Mouse (Mus musculus): ENCODE data around the gene Pitpnm2. TPM values are rescaled to one million over a fixed set of nuclear protein-coding genes. Genes with fewer than 3 reads are reported as not detected.

The Pitpnm2 gene
- polyA plus RNA-seq, 1 experiment from 2014 or later: 5.1 TPM

DNA sequence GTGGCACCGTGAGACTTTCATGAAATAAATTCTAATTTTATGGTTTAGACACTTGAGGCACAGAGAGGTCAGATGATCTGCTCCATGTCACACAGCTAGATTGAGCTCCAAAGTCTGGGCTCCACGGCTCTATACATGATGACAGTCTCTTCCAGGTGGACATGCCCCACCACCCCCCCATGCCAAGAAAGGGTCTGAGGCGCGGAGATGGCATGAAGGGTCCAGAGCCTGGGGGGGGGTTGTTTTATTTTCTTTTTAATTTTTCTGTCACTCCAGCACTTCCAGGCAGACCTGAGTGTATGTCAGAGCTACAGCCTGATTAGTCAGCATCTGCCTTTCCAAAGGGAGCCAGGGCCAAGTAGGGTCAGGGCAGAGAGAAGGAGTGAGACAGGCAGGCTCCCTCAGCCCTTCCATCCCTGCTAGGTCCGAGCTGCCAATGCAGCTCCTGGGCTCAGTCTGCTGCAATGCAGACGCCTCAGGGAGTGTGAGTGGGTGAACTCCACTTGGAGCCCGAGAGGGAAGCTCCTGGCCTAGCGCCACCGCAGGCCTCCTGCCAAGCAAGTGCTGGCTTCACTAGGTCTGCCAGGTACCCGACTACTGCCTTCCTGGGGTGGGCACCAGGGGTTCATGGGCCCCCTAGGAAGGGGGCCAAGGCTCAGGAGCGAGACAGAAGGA lies 156.3 kb downstream of the Pitpnm2 start:
- Histone ChIP-seq H3K9me3 (no peaks in the 10 kb centered on the region), H3K4me1 (peaks cover 21% of the 10 kb centered on the region), H3K4me3 (replicated peaks) (no peak overlapping the region), H3K27ac (no peak overlapping the region), H3K4me2 (no peak overlapping the region), H3K9ac (no peak overlapping the region), H3K27me3 (replicated peaks) (no peaks in the 10 kb centered on the region), H3K36me3 (no peaks in the 10 kb centered on the region)
- WGBS: 74% methylated on average over 11 of the region's 11 CpGs
- no peak for ATAC-seq (ENCODE audit: insufficient read depth, low FRiP score, low read depth)

DNA sequence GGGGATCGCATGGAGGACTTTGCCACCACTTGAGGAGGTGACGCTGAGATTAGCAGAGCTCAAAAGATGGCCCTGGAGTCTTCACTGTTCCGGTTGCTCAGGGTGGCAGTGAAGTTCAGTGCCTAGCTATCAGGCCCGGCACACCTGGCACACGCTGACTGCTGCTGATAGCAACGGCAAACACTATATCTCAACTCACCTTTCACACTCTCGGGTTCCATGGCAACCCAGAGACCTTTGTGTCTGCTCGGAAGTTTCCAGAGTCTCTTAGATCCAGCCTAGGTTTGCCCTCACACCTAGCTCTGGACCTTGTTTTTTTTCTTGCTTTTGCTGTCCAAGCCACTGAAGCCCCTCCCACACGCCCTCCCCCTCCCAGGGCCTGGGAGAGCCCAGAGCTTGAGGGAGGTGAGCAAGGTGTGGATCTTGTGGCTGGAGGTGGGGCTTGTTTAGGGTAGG lies 157.6 kb downstream of the Pitpnm2 start:
- WGBS: 42% methylated on average over 9 of the region's 9 CpGs
- ATAC-seq (ENCODE audit: insufficient read depth, low FRiP score, low read depth): peak; percentile 73
- Histone ChIP-seq H3K9me3 (no peaks in the 10 kb centered on the region), H3K9ac (no peak overlapping the region), H3K4me2 (no peak overlapping the region), H3K27me3 (replicated peaks) (no peaks in the 10 kb centered on the region), H3K36me3 (no peaks in the 10 kb centered on the region), H3K27ac (peak overlapping the region; percentile 55; the same call in 1 of the 2 replicates), H3K4me1 (peaks cover 21% of the 10 kb centered on the region), H3K4me3 (replicated peaks) (no peak overlapping the region)

DNA sequence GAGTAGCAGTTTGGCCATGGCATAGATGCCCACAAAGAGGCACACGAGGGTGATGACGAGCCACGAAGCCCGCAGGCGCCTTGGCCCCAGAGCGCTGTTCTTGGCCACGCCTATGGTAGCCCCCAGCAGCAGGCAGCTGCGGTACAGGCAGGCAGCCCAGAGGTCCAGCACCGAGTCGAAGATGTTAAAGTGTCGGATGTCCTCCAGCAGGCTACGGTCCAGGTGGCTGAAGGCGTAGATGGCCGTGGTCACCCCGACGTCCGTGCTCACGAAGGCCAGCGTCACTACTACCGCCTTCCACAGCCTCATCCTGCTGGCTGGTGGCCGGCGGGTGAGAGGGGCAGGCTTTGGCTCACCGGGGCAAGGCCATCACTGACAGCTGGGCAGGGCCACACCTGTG lies 159.7 kb downstream of the Pitpnm2 start:
- no peak for ATAC-seq (ENCODE audit: insufficient read depth, low FRiP score, low read depth)
- H3K9me3 ChIP-seq: no peaks in the 10 kb centered on the region
- no peak overlapping the region for H3K4me2 ChIP-seq
- H3K36me3 ChIP-seq: no peaks in the 10 kb centered on the region
- no peak overlapping the region for H3K27ac ChIP-seq
- peaks cover 9% of the 10 kb centered on the region for H3K4me1 ChIP-seq
- no peaks in the 10 kb centered on the region for H3K27me3 ChIP-seq (replicated peaks)
- H3K9ac ChIP-seq: no peak overlapping the region
- H3K4me3 ChIP-seq (replicated peaks): no peak overlapping the region
- WGBS: 86% methylated on average over 23 of the region's 23 CpGs

DNA sequence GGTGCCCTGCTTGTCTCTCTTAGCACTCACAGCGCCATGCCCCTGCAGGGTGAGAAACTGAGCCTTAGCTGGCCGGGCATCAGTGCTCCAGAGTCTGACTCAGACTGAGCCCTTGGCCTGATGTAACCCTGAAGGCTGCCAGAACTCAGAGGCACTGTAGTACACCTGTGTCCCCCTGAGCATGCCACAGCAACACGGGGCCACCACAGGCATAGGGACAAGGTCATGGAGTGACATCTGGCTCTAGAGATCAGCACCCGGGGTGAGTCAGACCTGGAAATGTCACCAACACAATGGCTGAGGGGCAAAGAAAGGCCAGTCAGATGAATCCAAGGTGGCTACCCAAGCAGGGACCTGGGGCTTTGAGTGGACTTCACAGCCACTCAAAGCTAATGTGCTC lies 162.7 kb downstream of the Pitpnm2 start:
- no peak overlapping the region for H3K9ac ChIP-seq
- 86% methylated on average over 4 of the region's 4 CpGs for WGBS
- no peak overlapping the region for H3K4me2 ChIP-seq
- no peak overlapping the region for H3K27ac ChIP-seq
- H3K4me1 ChIP-seq: no peaks in the 10 kb centered on the region
- H3K27me3 ChIP-seq (replicated peaks): no peaks in the 10 kb centered on the region
- no peaks in the 10 kb centered on the region for H3K36me3 ChIP-seq
- no peak overlapping the region for H3K4me3 ChIP-seq (replicated peaks)
- no peak for ATAC-seq (ENCODE audit: insufficient read depth, low FRiP score, low read depth)
- H3K9me3 ChIP-seq: no peaks in the 10 kb centered on the region

DNA sequence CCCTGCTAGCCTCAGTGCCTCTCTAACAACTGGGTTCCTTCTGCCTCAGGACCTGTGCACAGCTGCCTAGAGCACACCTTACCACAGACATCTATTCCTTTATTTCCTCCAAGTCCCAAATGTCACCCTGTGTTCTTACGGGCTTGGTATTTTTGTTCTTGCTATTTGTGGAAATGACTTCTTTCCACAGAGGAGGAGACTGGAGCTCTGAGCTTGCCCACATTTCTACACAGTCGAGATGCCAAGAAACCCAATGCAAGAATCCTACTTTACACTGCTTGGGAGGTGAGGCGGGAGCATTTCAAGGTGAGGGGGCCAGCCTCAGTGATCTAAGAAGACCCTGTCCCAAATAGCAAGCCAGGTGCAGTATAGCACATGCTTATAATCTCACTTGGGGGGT lies 164.0 kb downstream of the Pitpnm2 start:
- Histone ChIP-seq H3K27ac (no peak overlapping the region), H3K36me3 (no peaks in the 10 kb centered on the region), H3K9me3 (no peaks in the 10 kb centered on the region), H3K4me3 (replicated peaks) (no peak overlapping the region), H3K4me1 (0 out of 2 replicates have a peak, but pooled peaks cover 5% of the 10 kb centered on the region), H3K4me2 (no peak overlapping the region), H3K27me3 (replicated peaks) (no peaks in the 10 kb centered on the region), H3K9ac (no peak overlapping the region)
- no peak for ATAC-seq (ENCODE audit: insufficient read depth, low FRiP score, low read depth)
- WGBS: 76% methylated on average over 3 of the region's 3 CpGs

DNA sequence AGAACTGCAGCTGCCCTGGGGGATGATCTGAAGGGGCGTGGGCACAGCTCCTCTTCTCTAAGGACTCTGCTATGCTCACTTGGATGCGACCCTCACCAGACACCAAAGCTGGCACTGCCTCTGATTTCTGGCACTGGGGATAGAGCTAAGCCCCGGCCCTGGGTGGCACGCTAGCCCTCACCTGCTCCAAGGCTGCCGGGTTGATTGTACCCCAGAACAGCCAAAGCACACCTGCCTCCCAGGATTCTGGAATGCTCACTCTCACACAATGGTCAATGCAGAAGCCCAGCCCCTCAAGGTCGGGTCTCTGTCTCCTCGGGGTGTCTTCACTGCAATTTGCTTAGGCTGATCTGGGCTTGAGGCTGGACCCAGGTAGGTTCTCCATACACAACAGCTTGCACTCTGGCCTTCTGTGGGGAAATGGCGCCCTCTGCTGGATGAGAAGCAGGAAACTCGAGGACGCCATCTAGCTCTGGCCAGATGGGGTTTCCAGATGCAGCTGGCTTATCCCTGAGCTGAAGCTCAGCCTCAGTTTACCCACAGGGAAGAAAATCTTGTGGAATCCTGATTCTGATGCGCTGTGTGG lies 164.9 kb downstream of the Pitpnm2 start:
- peak; percentile 14; the same call in 1 of the 2 replicates for ATAC-seq (ENCODE audit: insufficient read depth, low FRiP score, low read depth)
- H3K27ac ChIP-seq: peak overlapping the region; percentile 53
- no peak overlapping the region for H3K4me3 ChIP-seq (replicated peaks)
- H3K27me3 ChIP-seq (replicated peaks): no peaks in the 10 kb centered on the region
- H3K4me1 ChIP-seq: 0 out of 2 replicates have a peak, but pooled peaks cover 7% of the 10 kb centered on the region
- H3K36me3 ChIP-seq: no peaks in the 10 kb centered on the region
- 41% methylated on average over 11 of the region's 11 CpGs for WGBS
- no peak overlapping the region for H3K9ac ChIP-seq
- no peaks in the 10 kb centered on the region for H3K9me3 ChIP-seq
- H3K4me2 ChIP-seq: no peak overlapping the region

DNA sequence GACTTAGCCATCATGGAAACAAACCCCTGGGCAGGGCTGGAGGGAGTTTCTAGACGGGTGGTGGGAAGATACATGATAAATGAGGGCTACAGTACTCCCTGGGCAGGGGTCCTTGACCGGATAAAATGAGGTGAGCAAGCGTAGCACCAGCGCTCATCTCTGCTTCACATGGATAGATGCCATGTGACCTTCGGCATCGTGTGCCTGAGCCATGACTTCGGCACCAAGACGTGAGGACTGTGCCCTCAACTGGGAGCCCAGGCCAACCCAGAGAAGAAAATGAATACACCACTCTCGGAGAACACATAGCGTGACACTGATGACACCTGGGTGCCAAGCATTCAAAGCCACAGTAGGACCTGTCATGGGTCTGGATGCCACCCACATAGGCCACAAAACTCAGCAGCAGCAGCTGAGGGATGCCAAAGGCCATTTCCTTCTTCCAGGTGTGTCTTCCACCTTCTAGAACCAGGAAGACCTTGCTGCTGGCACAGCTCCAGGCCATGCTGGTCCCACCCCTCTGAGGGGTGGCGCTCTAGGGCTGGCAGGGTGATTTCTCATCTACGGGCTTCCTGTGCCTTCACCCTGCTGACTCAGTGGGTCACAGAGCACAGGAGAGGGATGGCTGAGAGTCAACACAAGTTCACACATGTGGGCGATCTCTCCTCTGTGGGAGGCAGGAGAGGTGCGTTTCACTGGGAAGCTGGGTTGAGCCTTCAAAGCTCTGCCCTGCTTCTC lies 165.5 kb downstream of the Pitpnm2 start:
- no peak overlapping the region for H3K4me3 ChIP-seq (replicated peaks)
- WGBS: 77% methylated on average over 14 of the region's 14 CpGs
- H3K27ac ChIP-seq: peak overlapping the region; percentile 53; the same call in 1 of the 2 replicates
- H3K4me1 ChIP-seq: 0 out of 2 replicates have a peak, but pooled peaks cover 7% of the 10 kb centered on the region
- 0 out of 2 replicates have a peak, but pooled peaks have one; percentile 1 for ATAC-seq (ENCODE audit: insufficient read depth, low FRiP score, low read depth)
- H3K36me3 ChIP-seq: no peaks in the 10 kb centered on the region
- H3K9me3 ChIP-seq: no peaks in the 10 kb centered on the region
- H3K27me3 ChIP-seq (replicated peaks): no peaks in the 10 kb centered on the region
- no peak overlapping the region for H3K9ac ChIP-seq
- H3K4me2 ChIP-seq: no peak overlapping the region

DNA sequence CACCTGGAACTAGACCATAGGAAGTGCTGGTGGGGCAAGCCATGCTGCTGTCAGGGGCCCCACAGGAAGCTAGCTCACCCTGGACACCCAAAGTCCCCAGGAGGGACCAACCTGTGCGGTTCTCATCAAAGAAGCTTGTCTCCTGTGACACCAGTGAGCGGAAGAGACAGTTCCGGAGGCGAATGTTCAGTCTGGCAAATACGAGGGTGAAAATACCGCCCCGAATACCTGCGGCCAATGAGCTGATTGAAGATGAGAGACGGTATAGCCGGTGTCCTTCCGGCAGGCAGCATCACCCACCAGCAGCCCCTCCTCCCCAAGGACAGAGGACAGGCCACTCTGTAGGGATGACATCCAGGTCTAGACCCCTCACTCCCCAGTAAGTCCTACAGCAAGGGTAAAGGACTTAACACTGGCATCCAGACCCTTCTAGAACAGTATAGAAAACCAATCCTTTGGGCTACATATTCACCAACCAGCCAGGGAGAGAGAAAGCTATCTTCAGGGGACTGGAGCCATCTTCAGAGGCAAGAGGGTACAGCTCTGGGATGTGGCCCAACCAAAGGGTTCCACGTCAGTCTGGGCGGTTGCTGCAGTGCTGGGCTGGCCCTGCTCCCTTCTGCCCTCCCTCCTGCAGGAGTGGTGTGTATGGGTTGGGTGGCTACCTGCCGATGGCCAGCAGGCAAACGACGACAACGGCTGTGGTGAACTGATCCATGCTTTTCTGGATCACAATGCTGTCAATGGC lies 166.4 kb downstream of the Pitpnm2 start:
- no peaks in the 10 kb centered on the region for H3K9me3 ChIP-seq
- 88% methylated on average over 17 of the region's 17 CpGs for WGBS
- H3K4me3 ChIP-seq (replicated peaks): no peak overlapping the region
- H3K27me3 ChIP-seq (replicated peaks): no peaks in the 10 kb centered on the region
- no peak overlapping the region for H3K27ac ChIP-seq
- no peak for ATAC-seq (ENCODE audit: insufficient read depth, low FRiP score, low read depth)
- no peaks in the 10 kb centered on the region for H3K36me3 ChIP-seq
- peaks cover 7% of the 10 kb centered on the region; the same call in 1 of the 2 replicates for H3K4me1 ChIP-seq
- H3K4me2 ChIP-seq: no peak overlapping the region
- no peak overlapping the region for H3K9ac ChIP-seq

DNA sequence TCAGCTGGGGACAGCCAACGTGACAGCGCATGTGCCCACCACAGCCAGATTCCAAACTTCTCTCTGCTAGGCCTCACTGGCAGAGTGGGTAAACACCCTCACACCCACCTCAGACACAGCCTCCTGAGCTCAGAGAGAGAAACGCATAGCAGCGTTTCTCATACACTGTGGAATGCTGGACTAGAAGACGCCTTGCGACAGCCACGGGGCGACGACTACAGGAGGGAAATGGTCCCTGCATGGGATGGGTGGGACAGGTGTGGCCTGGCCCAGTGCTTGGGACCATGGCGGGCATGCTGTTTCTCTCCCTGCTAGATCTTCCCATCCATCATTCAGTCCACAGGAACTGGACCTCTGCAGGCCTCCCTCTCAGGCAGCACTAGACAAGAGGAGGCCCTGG lies 167.1 kb downstream of the Pitpnm2 start:
- H3K27ac ChIP-seq: no peak overlapping the region
- peak; percentile 64 for ATAC-seq (ENCODE audit: insufficient read depth, low FRiP score, low read depth)
- no peaks in the 10 kb centered on the region for H3K9me3 ChIP-seq
- H3K36me3 ChIP-seq: no peaks in the 10 kb centered on the region
- H3K4me3 ChIP-seq (replicated peaks): no peak overlapping the region
- 70% methylated on average over 10 of the region's 10 CpGs for WGBS
- H3K4me1 ChIP-seq: peaks cover 7% of the 10 kb centered on the region; the same call in 1 of the 2 replicates
- no peaks in the 10 kb centered on the region for H3K27me3 ChIP-seq (replicated peaks)
- no peak overlapping the region for H3K9ac ChIP-seq
- no peak overlapping the region for H3K4me2 ChIP-seq

DNA sequence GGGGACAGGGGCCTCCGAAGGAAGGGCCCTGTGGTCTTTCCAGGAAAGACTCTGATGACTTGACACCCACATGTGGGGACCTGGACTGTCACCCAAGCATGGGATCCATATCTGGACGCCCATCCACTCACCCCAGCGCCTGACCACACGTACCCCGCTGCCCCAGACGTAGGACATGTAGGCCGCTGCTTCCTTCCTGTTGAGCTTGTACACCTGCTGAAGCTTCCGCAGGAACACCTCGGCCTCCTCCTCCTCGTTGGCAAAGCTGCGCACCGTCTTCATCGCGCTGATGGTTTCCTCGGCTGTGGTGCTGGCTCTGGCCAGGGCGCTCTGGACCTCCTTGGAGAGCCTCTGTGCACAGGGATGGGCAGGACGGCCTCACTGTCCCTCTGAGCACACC lies 169.7 kb downstream of the Pitpnm2 start:
- Histone ChIP-seq H3K27ac (no peak overlapping the region), H3K4me3 (replicated peaks) (no peak overlapping the region), H3K36me3 (no peaks in the 10 kb centered on the region), H3K4me1 (peaks cover 25% of the 10 kb centered on the region), H3K9ac (no peak overlapping the region), H3K27me3 (replicated peaks) (no peaks in the 10 kb centered on the region), H3K4me2 (no peak overlapping the region), H3K9me3 (no peaks in the 10 kb centered on the region)
- no peak for ATAC-seq (ENCODE audit: insufficient read depth, low FRiP score, low read depth)
- WGBS: 90% methylated on average over 17 of the region's 17 CpGs

DNA sequence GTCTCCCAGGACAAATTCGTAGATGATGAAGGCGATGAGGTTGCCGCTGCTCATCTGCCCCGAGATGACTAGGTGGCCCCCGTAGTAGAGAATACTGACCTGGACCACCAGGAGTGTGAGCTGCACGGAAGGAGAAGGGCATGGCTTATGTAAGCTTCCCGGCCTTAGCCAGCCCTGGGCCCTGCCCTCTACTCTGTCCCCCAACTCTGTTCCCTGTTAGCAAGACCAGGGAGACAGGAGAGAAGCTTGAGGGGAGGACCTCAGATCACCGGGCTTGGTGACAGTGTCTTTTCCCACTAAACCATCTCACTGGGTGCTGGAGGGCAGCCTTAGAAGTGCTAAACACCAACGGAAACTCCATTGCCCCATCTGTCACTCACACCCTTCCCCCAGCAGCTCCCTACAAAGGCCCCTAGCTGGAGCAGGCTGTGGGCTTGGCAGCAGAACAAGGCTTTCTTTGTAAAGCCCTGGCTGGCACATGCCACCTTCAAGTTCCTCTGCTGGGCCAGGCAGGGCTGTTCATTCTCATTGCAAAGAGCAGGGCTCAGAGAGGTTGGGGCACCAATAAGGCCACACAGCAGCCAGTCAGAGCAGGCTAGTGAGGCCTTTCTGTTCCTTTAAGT lies 170.7 kb downstream of the Pitpnm2 start:
- Histone ChIP-seq H3K27ac (no peak overlapping the region), H3K9ac (no peak overlapping the region), H3K27me3 (replicated peaks) (no peaks in the 10 kb centered on the region), H3K4me1 (peaks cover 29% of the 10 kb centered on the region), H3K4me2 (no peak overlapping the region), H3K36me3 (no peaks in the 10 kb centered on the region), H3K9me3 (no peaks in the 10 kb centered on the region), H3K4me3 (replicated peaks) (no peak overlapping the region)
- ATAC-seq (ENCODE audit: insufficient read depth, low FRiP score, low read depth): no peak
- WGBS: 58% methylated on average over 9 of the region's 9 CpGs
